Mouse (Mus musculus) spleen, postnatal 10 days (tissue): ENCODE measurements at regions not wholly inside any gene's neighbourhood (a gene's known extent, or its start where the extent isn't known, plus 50 kb on each side); places are given as distances from the start of the nearest gene placed in this dataset.

ENCODE experiments used
- DNase-seq, 2 experiments: peaks; one replicate each; pipeline ENCODE4 v3.0.0; 2021 to 2022; ENCODE audit warnings: low spot score in 2 of 2

DNA sequence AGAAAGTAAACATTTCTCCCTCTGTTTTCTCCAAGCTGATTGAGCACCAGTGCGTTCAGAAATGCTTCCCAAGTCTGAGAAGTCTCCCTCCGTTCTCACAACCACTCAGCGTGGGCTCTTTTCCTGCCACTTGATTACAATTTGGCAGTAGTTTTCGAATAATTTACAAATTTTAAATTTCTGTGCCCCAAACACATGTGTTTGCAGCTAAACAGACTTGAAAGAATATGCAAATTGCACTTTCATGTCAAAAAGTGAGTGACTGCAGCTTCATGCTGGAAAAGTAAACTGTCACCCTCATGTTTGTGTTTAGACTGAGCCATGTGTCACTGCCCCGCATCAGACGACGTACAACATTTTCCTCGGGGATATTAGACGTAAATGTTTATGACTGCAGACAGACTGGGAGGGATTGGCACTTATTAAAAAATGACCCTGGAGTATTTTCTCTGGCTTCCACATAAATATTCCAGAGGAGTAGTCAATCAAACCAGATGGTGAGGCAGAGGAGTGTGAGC lies 70.6 kb upstream of the Six2 start:
- no peak for DNase-seq

DNA sequence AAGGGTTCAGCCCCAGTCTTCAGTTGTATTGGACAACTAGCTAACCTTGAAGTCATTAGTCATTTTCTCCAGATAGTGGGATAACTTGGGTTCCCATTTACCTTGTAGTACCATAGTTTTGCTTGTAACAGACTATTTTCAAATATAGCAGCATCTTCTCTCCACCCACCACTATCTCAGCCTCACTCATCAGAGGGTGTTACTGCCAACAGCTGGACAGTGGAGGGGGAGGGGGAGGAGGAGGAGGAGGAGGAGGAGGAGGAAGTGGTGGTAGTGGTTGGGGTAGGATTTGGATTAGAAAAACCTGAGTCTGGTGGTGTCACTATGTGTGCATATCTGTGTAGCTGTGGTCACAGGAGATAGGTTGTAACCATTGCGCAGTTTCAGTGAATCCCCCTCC lies 69.6 kb upstream of the Six2 start:
- no peak for DNase-seq

DNA sequence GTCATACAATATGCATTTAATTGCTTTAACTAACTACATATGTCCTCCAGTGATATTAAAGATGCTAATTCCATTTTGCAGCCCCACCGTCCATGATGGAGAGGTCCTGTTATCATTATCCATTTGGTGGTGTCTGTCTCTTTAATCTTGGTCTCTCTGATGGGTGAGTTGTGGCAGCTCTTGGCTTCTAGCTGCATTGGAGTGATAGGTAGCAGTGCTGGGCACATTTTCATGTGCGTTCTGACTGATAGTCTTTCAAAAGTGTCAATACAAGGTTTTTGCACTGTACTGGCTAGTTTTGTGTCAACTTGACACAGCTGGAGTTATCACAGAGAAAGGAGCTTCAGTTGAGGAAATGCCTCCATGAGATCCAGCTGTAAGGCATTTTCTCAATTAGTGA lies 67.5 kb upstream of the Six2 start:
- no peak for DNase-seq

DNA sequence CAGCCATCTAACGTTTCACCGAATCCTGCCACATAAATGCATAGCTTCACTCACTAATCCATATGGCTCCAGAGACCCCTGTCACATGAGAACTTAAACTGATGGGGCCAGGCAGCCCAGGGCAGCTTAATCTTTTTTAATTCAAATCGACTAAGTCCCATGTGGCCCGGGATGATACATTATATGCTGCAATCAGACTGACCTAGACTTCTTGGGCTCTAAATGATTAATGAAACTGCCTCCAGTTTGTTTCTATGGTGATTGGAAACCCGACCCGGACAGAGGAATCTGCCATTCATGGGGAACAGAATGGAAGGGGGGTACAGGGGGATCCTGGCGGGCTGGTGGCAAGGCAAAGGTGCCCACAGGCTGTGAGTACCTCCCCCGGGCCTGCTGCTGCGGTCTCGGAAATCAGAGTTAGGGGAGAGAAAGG lies 60.6 kb upstream of the Six2 start:
- no peak for DNase-seq

DNA sequence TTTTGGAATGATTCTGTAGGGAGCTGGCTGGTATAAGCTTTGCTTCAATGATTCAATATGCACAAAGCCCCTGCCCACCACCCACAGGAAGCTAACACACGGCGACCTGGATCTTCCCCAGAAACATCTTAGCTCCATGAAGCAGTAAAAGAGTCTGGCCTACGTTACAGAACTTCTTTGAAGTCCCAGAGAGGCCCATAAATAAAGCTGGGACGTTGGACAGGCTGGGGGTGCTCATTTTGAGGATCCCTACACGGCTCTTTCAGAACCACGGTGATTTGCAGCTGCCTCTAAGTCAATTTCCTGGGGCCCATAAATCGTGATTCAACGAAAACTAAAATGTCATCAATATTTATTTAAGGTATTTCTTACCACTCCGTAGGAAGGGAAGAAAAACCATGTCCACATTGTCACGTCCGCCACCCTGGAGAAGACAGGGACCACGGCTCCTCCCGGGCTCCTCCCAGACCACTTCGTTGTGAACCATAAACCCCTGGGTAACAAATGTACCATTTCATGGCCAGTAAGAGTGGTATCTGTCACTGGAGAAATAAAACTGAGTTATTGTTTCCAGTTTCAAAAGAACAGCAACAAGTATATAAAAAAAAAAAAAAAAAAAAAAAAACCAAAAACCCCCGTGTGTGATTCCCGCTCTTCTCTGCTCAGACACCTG lies 60.0 kb upstream of the Six2 start:
- DNase-seq: no peak
